Mouse (Mus musculus): ENCODE results near the gene Heca. TPM values are rescaled to one million over a fixed set of nuclear protein-coding genes. Genes with fewer than 3 reads are reported as not detected.
A peak's percentile ranks its signal among the peaks of the same experiment; 100 is the strongest.
"Not testable (repeated sequence)": the region's sequence is repeated elsewhere in the genome, so short reads cannot be mapped to it uniquely, and the experiment has no call there.

Heca gene
- polyA plus RNA-seq (2016; fragmentation: Nextera tagmentation; extraction: Ambion mirVana) = 4.3 and 4.6 TPM in 2 replicates

DNA sequence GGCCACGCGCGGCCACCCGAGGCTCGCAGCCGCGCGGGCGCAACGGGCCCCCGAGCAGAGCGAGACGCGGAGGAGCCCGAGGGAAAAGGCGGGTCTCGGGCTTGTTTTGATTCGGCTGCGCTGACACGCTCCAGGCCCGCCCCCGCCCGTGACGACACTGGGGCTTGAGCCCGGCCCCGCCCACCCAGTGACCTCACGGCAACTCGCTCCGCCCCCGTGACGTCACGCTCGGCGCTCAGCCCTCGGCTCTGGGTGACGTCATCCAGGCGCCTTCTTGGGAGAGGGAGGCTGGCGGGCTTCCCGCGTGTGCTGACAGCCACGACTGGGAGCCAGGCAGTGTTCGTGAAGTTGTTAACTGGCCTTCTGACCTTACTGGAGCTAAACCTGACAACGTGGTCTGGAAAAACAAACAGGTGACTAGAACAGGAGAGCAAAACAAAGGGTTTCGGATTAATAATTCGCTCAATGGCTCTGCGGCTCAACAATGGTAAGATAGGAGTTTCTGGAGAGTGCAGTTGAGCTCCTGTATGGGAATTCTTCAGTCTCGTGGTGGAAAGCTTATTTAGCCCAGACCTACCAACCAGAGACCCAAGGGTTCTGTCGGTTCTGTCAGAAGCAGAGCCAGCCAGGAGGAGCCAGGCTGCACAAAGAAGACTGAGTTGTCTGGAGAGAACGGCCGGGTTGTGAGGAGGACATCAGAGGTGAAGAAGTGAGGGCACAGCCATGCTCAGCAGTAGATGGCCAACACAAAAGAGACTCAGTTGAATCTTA, at the start of gene Heca:
Heca (minus strand) TSS at position 108 of the 771 bp plus-strand sequence.
- Histone ChIP-seq H3K4me3 (replicated peaks) (peak within 1 kb of the TSS; percentile 88), H3K9me3 (0 out of 2 replicates have a peak, but pooled peaks cover under 1% of the 10 kb centered on the region), H3K36me3 (0 out of 2 replicates have a peak, but pooled peaks cover under 1% of the 10 kb centered on the region), H3K27me3 (no peaks in the 10 kb centered on the region), H3K9ac (replicated peaks) (peak within 1 kb of the TSS; percentile 90), H3K4me2 (peak within 1 kb of the TSS; percentile 58), H3K27ac (peak within 1 kb of the TSS; percentile 91), H3K4me1 (replicated peaks) (peaks cover 7% of the 10 kb centered on the region)
- ATAC-seq (ENCODE audit: insufficient number of reproducible peaks, insufficient read depth, low FRiP score, low TSS enrichment, low read depth) = peak; percentile 90
- 9% methylated on average over 50 of the region's 50 CpGs for WGBS

DNA sequence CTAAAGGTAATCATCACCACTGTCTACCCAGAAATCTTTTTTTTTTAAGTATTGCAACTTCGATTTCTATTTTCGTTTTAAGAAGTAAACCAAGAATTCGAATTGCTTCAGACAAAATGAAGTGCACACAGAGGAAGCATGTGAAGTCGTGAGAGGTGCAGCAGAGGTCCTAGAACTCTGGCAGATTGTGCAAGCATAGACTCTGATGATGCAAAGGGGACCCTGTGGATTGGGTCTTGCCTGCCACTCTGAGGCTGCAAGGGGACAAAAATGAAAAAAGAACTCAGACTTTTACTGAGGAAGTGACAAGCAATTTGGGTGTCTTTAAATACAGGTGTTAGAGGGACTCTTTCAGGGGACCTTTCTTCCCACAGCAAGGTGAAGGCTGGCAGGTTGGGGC, 42.7 kb upstream of the Heca start:
- no peak for ATAC-seq (ENCODE audit: insufficient number of reproducible peaks, insufficient read depth, low FRiP score, low TSS enrichment, low read depth)
- H3K36me3 ChIP-seq = no peaks in the 10 kb centered on the region
- WGBS = 87% methylated on average over 4 of the region's 4 CpGs

DNA sequence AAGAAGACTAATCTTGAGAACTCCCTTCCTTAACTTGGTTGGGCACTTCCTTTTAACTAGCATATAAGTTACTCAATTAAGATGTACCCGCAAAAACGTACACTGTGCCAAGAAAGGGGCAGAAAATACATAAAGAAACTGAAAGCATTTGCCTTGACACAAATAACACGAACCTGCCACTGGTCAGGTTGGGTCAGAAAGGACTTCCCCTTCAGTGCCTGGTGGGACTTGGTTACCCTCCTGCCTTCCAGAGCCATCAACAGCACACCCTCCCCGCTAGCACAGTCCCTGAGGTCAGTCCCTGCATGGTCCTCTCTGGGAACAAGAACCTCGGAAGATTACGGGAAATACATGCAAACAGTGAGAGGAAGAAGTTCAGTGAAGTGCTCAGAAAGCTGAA, 41.3 kb upstream of the Heca start:
- WGBS = 74% methylated on average over 6 of the region's 6 CpGs
- no peak overlapping the region for H3K27ac ChIP-seq
- no peak for ATAC-seq (ENCODE audit: insufficient number of reproducible peaks, insufficient read depth, low FRiP score, low TSS enrichment, low read depth)

More for the DNA sequence above, 42.7 kb upstream of the Heca start:
- Histone ChIP-seq H3K9ac (replicated peaks) (no peak overlapping the region), H3K4me1 (replicated peaks) (no peaks in the 10 kb centered on the region), H3K4me3 (replicated peaks) (no peak overlapping the region), H3K4me2 (no peak overlapping the region), H3K9me3 (no peaks in the 10 kb centered on the region), H3K27me3 (no peaks in the 10 kb centered on the region), H3K27ac (no peak overlapping the region)

DNA sequence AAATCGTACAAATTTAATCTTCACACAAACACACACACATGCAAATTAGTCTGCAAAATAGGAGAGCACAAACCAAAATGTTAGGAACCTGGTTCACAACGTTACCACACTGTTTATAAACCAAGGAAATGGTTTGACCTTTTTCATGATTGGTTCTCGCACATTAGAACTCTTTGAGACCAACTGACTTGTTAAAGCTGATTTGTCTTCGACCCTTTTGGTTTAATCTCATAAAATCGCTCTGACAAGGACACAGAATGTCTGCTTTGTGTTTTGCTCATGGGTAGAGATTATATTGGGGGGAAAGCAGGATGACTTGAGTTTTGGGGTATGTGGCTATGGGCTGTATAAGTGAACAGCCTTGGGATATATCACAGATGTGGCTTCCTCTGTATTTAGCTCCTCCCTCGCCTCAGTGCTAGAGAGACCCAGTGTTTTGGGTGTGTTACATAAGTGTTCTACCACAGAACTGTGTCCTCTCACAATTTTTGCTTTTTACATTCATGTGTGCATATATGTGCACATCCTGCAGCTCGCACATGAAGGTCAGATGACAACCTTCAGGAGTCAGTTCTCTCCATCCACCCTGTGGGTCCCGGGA, 40.1 kb upstream of the Heca start:
- Histone ChIP-seq H3K4me1 (replicated peaks) (no peaks in the 10 kb centered on the region), H3K36me3 (no peaks in the 10 kb centered on the region), H3K4me2 (no peak overlapping the region), H3K27me3 (no peaks in the 10 kb centered on the region), H3K9me3 (no peaks in the 10 kb centered on the region), H3K9ac (replicated peaks) (no peak overlapping the region), H3K4me3 (replicated peaks) (no peak overlapping the region), H3K27ac (no peak overlapping the region)
- WGBS = 82% methylated on average over 8 of the region's 8 CpGs
- ATAC-seq (ENCODE audit: insufficient number of reproducible peaks, insufficient read depth, low FRiP score, low TSS enrichment, low read depth) = no peak

More for the DNA sequence above, 41.3 kb upstream of the Heca start:
- Histone ChIP-seq H3K27me3 (no peaks in the 10 kb centered on the region), H3K4me1 (replicated peaks) (no peaks in the 10 kb centered on the region), H3K9ac (replicated peaks) (no peak overlapping the region), H3K4me2 (no peak overlapping the region), H3K4me3 (replicated peaks) (no peak overlapping the region), H3K36me3 (no peaks in the 10 kb centered on the region), H3K9me3 (no peaks in the 10 kb centered on the region)

DNA sequence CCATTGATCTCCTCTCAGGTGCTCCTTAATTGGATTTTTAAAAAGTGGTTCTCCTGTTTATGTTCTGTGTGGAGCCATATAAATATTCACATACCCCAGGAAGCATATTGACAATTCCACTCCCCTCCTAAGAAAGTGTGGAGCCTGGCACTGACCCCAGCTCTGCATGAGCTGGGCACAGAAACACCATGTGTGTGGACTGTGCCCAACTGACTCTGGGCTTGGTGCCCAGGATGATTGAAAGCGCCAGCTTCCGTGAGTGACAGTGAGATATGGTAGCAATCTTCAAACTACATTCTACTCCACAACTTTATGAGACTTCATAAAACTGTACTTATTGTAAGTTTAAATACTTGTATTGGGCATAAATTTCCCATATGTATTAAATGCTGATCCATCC, 35.4 kb upstream of the Heca start:
- Histone ChIP-seq H3K27ac (no peak overlapping the region), H3K9me3 (no peaks in the 10 kb centered on the region), H3K36me3 (no peaks in the 10 kb centered on the region), H3K4me2 (no peak overlapping the region), H3K27me3 (no peaks in the 10 kb centered on the region), H3K9ac (replicated peaks) (no peak overlapping the region), H3K4me3 (replicated peaks) (no peak overlapping the region), H3K4me1 (replicated peaks) (no peaks in the 10 kb centered on the region)
- ATAC-seq (ENCODE audit: insufficient number of reproducible peaks, insufficient read depth, low FRiP score, low TSS enrichment, low read depth) = no peak
- WGBS = 91% methylated on average over 2 of the region's 2 CpGs

- H3K9me3 ChIP-seq = no peaks in the 10 kb centered on the region
- no peak overlapping the region for H3K9ac ChIP-seq (replicated peaks)
- H3K4me3 ChIP-seq (replicated peaks) = no peak overlapping the region
- ATAC-seq (ENCODE audit: insufficient number of reproducible peaks, insufficient read depth, low FRiP score, low TSS enrichment, low read depth) = no peak
- H3K36me3 ChIP-seq = no peaks in the 10 kb centered on the region
- no peak overlapping the region for H3K27ac ChIP-seq
- H3K27me3 ChIP-seq = no peaks in the 10 kb centered on the region
- H3K4me2 ChIP-seq = no peak overlapping the region
- 70% methylated on average over 4 of the region's 4 CpGs for WGBS
- no peaks in the 10 kb centered on the region for H3K4me1 ChIP-seq (replicated peaks)
Measured at GRCm38 (mm10) chr10:17966090-17966489, 18.2 kb upstream of the Heca start.

- no peak for ATAC-seq (ENCODE audit: insufficient number of reproducible peaks, insufficient read depth, low FRiP score, low TSS enrichment, low read depth)
- Histone ChIP-seq H3K27me3 (no peaks in the 10 kb centered on the region), H3K4me1 (replicated peaks) (peaks cover 7% of the 10 kb centered on the region), H3K9me3 (peaks cover 3% of the 10 kb centered on the region; the same call in 1 of the 2 replicates), H3K9ac (replicated peaks) (no peak overlapping the region), H3K36me3 (no peaks in the 10 kb centered on the region), H3K4me3 (replicated peaks) (no peak overlapping the region), H3K27ac (no peak overlapping the region), H3K4me2 (no peak overlapping the region)
- 88% methylated on average over 5 of the region's 5 CpGs for WGBS
Measured at GRCm38 (mm10) chr10:17950761-17951160, 2.9 kb upstream of the Heca start.

DNA sequence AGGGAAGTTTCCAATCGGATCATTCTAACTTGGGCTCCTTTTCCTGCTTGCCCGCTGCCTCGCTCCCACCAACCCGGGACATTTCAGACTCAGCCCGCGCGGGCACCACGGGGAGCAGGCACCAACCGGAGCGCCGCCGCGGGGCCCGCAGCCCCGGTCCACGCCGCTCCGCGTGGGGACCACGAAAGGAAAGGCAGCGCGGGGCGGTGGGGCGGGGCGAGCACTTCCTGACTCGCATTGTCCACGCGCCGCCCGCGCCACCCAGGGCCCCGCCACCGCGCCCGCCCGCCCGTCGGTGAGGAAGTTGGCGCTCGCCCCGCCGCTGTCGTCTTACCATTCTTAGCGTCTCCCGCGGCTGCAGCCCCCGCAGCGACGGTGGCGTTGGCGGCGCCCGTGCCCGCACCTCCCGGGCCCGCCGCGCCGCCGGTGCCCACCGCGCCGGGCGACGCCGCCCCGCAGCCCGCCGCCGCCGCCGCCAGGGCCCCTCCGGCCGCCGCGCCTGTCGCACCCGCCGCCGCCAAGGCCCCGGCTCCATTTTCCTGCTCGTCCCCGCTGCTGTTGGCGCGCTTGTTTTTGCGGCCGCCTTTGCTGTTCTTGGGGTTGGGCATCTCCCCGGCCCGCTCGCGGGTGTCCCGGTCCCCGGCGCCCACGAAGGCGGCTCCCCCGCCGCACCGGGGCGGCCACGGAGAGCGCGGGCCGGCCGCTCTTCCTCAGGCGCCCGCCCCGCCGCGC, 526 bp downstream of the Heca start:
- H3K4me1 ChIP-seq (replicated peaks) = peaks cover 7% of the 10 kb centered on the region
- peak overlapping the region; percentile 58 for H3K4me2 ChIP-seq
- H3K36me3 ChIP-seq = 0 out of 2 replicates have a peak, but pooled peaks cover 5% of the 10 kb centered on the region
- no peaks in the 10 kb centered on the region for H3K9me3 ChIP-seq
- peak overlapping the region; percentile 90 for H3K9ac ChIP-seq (replicated peaks)
- peak; percentile 45 for ATAC-seq (ENCODE audit: insufficient number of reproducible peaks, insufficient read depth, low FRiP score, low TSS enrichment, low read depth)
- peak overlapping the region; percentile 88 for H3K4me3 ChIP-seq (replicated peaks)
- under 1% methylated on average over 82 of the region's 110 CpGs for WGBS
- H3K27ac ChIP-seq = peak overlapping the region; percentile 91
- no peaks in the 10 kb centered on the region for H3K27me3 ChIP-seq

DNA sequence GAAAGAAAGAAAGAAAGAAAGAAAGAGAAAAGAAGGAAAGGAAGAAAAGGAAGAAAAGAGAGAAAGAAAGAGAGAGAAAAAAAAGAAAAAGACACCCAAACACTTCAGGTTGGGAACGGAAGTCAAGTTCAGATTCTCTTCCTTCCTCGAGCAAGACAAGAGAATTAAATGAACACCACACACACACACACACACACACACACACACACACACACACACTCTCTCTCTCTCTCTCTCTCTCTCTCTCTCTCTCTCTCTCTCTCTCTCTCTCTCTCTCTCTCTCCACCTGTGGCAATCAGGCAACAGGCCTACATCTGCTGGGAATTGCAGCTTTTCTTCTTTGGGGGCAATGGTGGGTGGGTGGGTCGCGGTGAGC, 1.1 kb downstream of the Heca start:
- WGBS = 0% methylated on average over 3 of the region's 4 CpGs
- 0 out of 2 replicates have a peak, but pooled peaks have one; percentile 12 for ATAC-seq (ENCODE audit: insufficient number of reproducible peaks, insufficient read depth, low FRiP score, low TSS enrichment, low read depth)
- peak overlapping the region; percentile 58 for H3K4me2 ChIP-seq
- H3K4me3 ChIP-seq (replicated peaks) = peak overlapping the region; percentile 88
- peak overlapping the region; percentile 91 for H3K27ac ChIP-seq
- not testable (repeated sequence) for H3K9me3 ChIP-seq; H3K27me3 ChIP-seq; H3K36me3 ChIP-seq; H3K4me1 ChIP-seq (replicated peaks)
- peak overlapping the region; percentile 90 for H3K9ac ChIP-seq (replicated peaks)

GRCm38 (mm10) chr10:17946046-17946445, 1.8 kb downstream of the Heca start:
- peaks cover 9% of the 10 kb centered on the region; the same call in 1 of the 2 replicates for H3K36me3 ChIP-seq
- peak overlapping the region; percentile 58 for H3K4me2 ChIP-seq
- H3K27ac ChIP-seq = no peak overlapping the region
- no peak overlapping the region for H3K9ac ChIP-seq (replicated peaks)
- WGBS = 72% methylated on average over 3 of the region's 3 CpGs
- H3K9me3 ChIP-seq = no peaks in the 10 kb centered on the region
- H3K27me3 ChIP-seq = no peaks in the 10 kb centered on the region
- peaks cover 7% of the 10 kb centered on the region for H3K4me1 ChIP-seq (replicated peaks)
- peak overlapping the region; percentile 88 for H3K4me3 ChIP-seq (replicated peaks)
- no peak for ATAC-seq (ENCODE audit: insufficient number of reproducible peaks, insufficient read depth, low FRiP score, low TSS enrichment, low read depth)

GRCm38 (mm10) chr10:17933622-17934021, 14.2 kb downstream of the Heca start:
- no peak overlapping the region for H3K27ac ChIP-seq
- no peak overlapping the region for H3K4me3 ChIP-seq (replicated peaks)
- H3K4me2 ChIP-seq = no peak overlapping the region
- WGBS = 79% methylated on average over 2 of the region's 2 CpGs
- no peaks in the 10 kb centered on the region for H3K9me3 ChIP-seq
- no peaks in the 10 kb centered on the region for H3K27me3 ChIP-seq
- peaks cover 3% of the 10 kb centered on the region; the same call in 1 of the 2 replicates for H3K36me3 ChIP-seq
- no peak for ATAC-seq (ENCODE audit: insufficient number of reproducible peaks, insufficient read depth, low FRiP score, low TSS enrichment, low read depth)
- H3K4me1 ChIP-seq (replicated peaks) = peaks cover 18% of the 10 kb centered on the region
- no peak overlapping the region for H3K9ac ChIP-seq (replicated peaks)

Data from limb, embryonic 12.5 days (tissue).